Mouse (Mus musculus) MEL (cell line): ENCODE results near the gene Tmem131. TPM values are rescaled to one million over a fixed set of nuclear protein-coding genes. Genes with fewer than 3 reads are reported as not detected.

Source experiments
- DNase-seq: peaks from one replicate; pipeline ENCODE4 v3.0.0; 2011; ENCODE audit warnings: low read depth, low spot score
- H3K27ac ChIP-seq: 2 replicates; pipeline ENCODE4 v1.5.1; 2012; ENCODE audit warnings: low read depth, mild to moderate bottlenecking, control low read depth, low read length, moderate library complexity; ENCODE audit not compliant: control insufficient read depth
- H3K27me3 ChIP-seq, 2 experiments: fragments of 150-350 bp in 1 of 2; sonication (generic) in 1 of 2; 2 replicates each; pipeline ENCODE4 v1.6.1; 2012; ENCODE audit warnings: low read length in 2 of 2, mild to moderate bottlenecking in 2 of 2, improper control_type of control experiment in 1 of 2, moderate library complexity in 1 of 2; ENCODE audit not compliant: insufficient read depth in 2 of 2, control insufficient read depth in 1 of 2
- H3K36me3 ChIP-seq, 2 experiments: 2 replicates each; pipeline ENCODE4 v1.6.1; 2012 to 2014; ENCODE audit warnings: low read length in 2 of 2, improper control_type of control experiment in 1 of 2, inconsistent platforms in 1 of 2, mild to moderate bottlenecking in 1 of 2; ENCODE audit not compliant: insufficient read depth in 2 of 2, control insufficient read depth in 1 of 2
- H3K4me1 ChIP-seq, 2 experiments: fragments of 150-350 bp in 1 of 2; sonication (generic) in 1 of 2; 2 replicates each; pipeline ENCODE4 v1.6.1; 2012; ENCODE audit warnings: low read length in 2 of 2, improper control_type of control experiment in 1 of 2, mild to moderate bottlenecking in 1 of 2; ENCODE audit not compliant: insufficient read depth in 2 of 2, control insufficient read depth in 1 of 2
- H3K4me3 ChIP-seq, 2 experiments: fragments of 150-350 bp in 1 of 2; sonication (generic) in 1 of 2; 2 replicates each; pipeline ENCODE4 v1.5.1; 2012; ENCODE audit warnings: low read depth in 2 of 2, low read length in 2 of 2, mild to moderate bottlenecking in 2 of 2, moderate library complexity in 2 of 2, control low read depth in 1 of 2, improper control_type of control experiment in 1 of 2; ENCODE audit not compliant: control insufficient read depth in 1 of 2, insufficient read depth in 1 of 2
- H3K79me2 ChIP-seq: 2 replicates; pipeline ENCODE4 v1.6.1; 2012; ENCODE audit warnings: mild to moderate bottlenecking, low read length, moderate library complexity; ENCODE audit not compliant: control insufficient read depth, poor library complexity, insufficient read depth
- H3K9ac ChIP-seq: 2 replicates; pipeline ENCODE4 v1.6.1; 2012; ENCODE audit warnings: low read depth, mild to moderate bottlenecking, control low read depth, low read length, moderate library complexity; ENCODE audit not compliant: control insufficient read depth, poor library complexity, severe bottlenecking
- H3K9me3 ChIP-seq: fragments of 150-350 bp; sonication (generic); replicated peaks from 2 replicates; pipeline ENCODE4 v1.6.1; 2012; ENCODE audit warnings: mild to moderate bottlenecking, low read length, improper control_type of control experiment, moderate library complexity; ENCODE audit not compliant: insufficient read depth
- BHLHE40 ChIP-seq: IDR thresholded peaks from 2 replicates; pipeline ENCODE4 v1.6.1; 2012; ENCODE audit warnings: low read depth, mild to moderate bottlenecking, inconsistent platforms, low read length, improper control_type of control experiment, borderline replicate concordance
- E2F4 ChIP-seq: IDR thresholded peaks from 2 replicates; pipeline ENCODE4 v1.6.1; 2011; ENCODE audit warnings: low read depth, low read length, improper control_type of control experiment, borderline replicate concordance
- GABPA ChIP-seq: IDR thresholded peaks from 2 replicates; pipeline ENCODE4 v1.6.1; 2012; ENCODE audit warnings: low read depth, mild to moderate bottlenecking, inconsistent platforms, low read length, improper control_type of control experiment, moderate library complexity
- GATA1 ChIP-seq: IDR thresholded peaks from 2 replicates; pipeline ENCODE4 v1.6.1; 2011; ENCODE audit warnings: low read depth, low read length, improper control_type of control experiment
- MAZ ChIP-seq: IDR thresholded peaks from 2 replicates; pipeline ENCODE4 v1.6.1; 2012; ENCODE audit warnings: low read depth, mild to moderate bottlenecking, inconsistent platforms, low read length, improper control_type of control experiment
- MEF2A ChIP-seq: IDR thresholded peaks from 2 replicates; pipeline ENCODE4 v1.6.1; 2014; ENCODE audit warnings: low read depth, mild to moderate bottlenecking, inconsistent platforms, low read length, improper control_type of control experiment; ENCODE audit not compliant: poor library complexity, insufficient replicate concordance, severe bottlenecking; ENCODE audit errors: extremely low read depth
- MXI1 ChIP-seq: IDR thresholded peaks from 2 replicates; pipeline ENCODE4 v1.6.1; 2011; ENCODE audit warnings: mild to moderate bottlenecking, low read depth, low read length, improper control_type of control experiment
- MYC ChIP-seq: IDR thresholded peaks from 2 replicates; pipeline ENCODE4 v1.6.1; 2011; ENCODE audit warnings: low read depth, mild to moderate bottlenecking, low read length, improper control_type of control experiment, moderate library complexity
- RCOR1 ChIP-seq: IDR thresholded peaks from 2 replicates; pipeline ENCODE4 v1.6.1; 2012; ENCODE audit warnings: low read depth, mild to moderate bottlenecking, inconsistent platforms, low read length, improper control_type of control experiment
- SIN3A ChIP-seq: IDR thresholded peaks from 2 replicates; pipeline ENCODE4 v1.6.1; 2012; ENCODE audit warnings: low read length, improper control_type of control experiment, inconsistent platforms
- TAL1 ChIP-seq: IDR thresholded peaks from 2 replicates; pipeline ENCODE4 v1.6.1; 2012; ENCODE audit warnings: mild to moderate bottlenecking, inconsistent platforms, low read length, moderate library complexity, mixed read lengths
- TCF12 ChIP-seq: IDR thresholded peaks from 2 replicates; pipeline ENCODE4 v1.6.1; 2014; ENCODE audit warnings: low read depth, mild to moderate bottlenecking, inconsistent platforms, low read length, improper control_type of control experiment, moderate library complexity
- UBTF ChIP-seq: IDR thresholded peaks from 2 replicates; pipeline ENCODE4 v1.6.1; 2012; ENCODE audit warnings: low read depth, mild to moderate bottlenecking, inconsistent platforms, low read length, improper control_type of control experiment, moderate library complexity, borderline replicate concordance; ENCODE audit not compliant: insufficient read depth
- ZC3H11A ChIP-seq: IDR thresholded peaks from 2 replicates; pipeline ENCODE4 v1.6.1; 2012; ENCODE audit warnings: low read depth, mild to moderate bottlenecking, inconsistent platforms, low read length, improper control_type of control experiment
- ZKSCAN1 ChIP-seq: IDR thresholded peaks from 2 replicates; pipeline ENCODE4 v1.6.1; 2012; ENCODE audit warnings: low read depth, mild to moderate bottlenecking, inconsistent platforms, low read length, improper control_type of control experiment, moderate library complexity
- ZMIZ1 ChIP-seq: IDR thresholded peaks from 2 replicates; pipeline ENCODE4 v1.6.1; 2012; ENCODE audit warnings: low read depth, mild to moderate bottlenecking, inconsistent platforms, low read length, improper control_type of control experiment, moderate library complexity
- polyA plus RNA-seq, 2 experiments: library from polyadenylated mRNA; stranded (reverse) in 1 of 2; unstranded in 1 of 2; fragments of >175 nt in 1 of 2; fragments of >200 nt in 1 of 2; gene quantifications; 2 replicates each; pipeline versions ENCODE4 v1.2.1 to v1.2.4; 2012; ENCODE audit warnings: low replicate concordance in 2 of 2, low read depth in 1 of 2; ENCODE audit not compliant: insufficient read length in 2 of 2, insufficient read depth in 1 of 2, missing spikeins in 1 of 2
- total RNA-seq: library from RNA; depleted of rRNA; stranded (reverse); fragments of 300-350 nt; gene quantifications from 2 replicates; pipeline ENCODE4 v1.2.3, GENCODE M21; 2012; rRNA removed

Gene Tmem131
- total and polyA plus RNA-seq, 3 experiments, result 11.4 to 196 (median 48.8) TPM

DNA sequence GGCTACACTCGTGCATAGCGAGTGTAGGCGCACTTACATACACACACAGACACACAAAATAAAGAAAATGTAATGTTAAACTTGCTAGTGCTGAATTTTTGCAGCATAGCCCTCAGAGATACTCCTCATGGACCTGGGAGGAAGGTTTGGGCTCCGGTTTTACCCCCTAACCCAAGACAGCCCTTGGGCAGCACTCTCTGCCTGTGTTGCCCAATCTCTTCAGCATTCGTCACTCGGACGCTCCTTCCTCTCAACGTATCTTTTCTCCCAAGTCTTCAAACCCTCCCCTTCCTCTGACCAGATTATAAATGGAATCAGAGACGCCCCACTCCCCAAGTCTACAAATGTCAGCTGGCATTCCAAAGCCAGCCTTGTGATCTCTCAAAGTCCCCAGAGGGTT lies 200.4 kb downstream of the Tmem131 start:
- Histone ChIP-seq H3K9me3 (no peaks in the 10 kb centered on the region), H3K79me2 (no peaks in the 10 kb centered on the region), H3K9ac (no peak overlapping the region), H3K4me1 (peaks cover 0 to 5% of the 10 kb centered on the region in 2 experiments; a peak in 1 of 4 replicates), H3K27ac (no peak overlapping the region), H3K4me3 (no peak overlapping the region), H3K36me3 (no peaks in the 10 kb centered on the region), H3K27me3 (peaks cover 0 to 4% of the 10 kb centered on the region in 2 experiments; a peak in 2 of 4 replicates)
- DNase-seq, result no peak
- no peak for TF ChIP-seq RCOR1
- no peak for TF ChIP-seq ZKSCAN1
- TF ChIP-seq MXI1, result no peak
- TF ChIP-seq TAL1, result no peak
- no peak for TF ChIP-seq BHLHE40
- no peak for TF ChIP-seq GATA1
- TF ChIP-seq ZC3H11A, result no peak
- no peak for TF ChIP-seq E2F4
- no peak for TF ChIP-seq SIN3A
- no peak for TF ChIP-seq TCF12
- no peak for TF ChIP-seq MAZ
- no peak for TF ChIP-seq ZMIZ1
- no peak for TF ChIP-seq UBTF
- no peak for TF ChIP-seq GABPA
- TF ChIP-seq MYC, result no peak
- TF ChIP-seq MEF2A, result no peak

Other genes with a start within 250 kb of the Tmem131 start
- not detected in 2 replicates for gene 4933424G06Rik, start 233.5 kb downstream of the Tmem131 start, total RNA-seq
- not detected for gene 4933424G06Rik, start 233.5 kb downstream of the Tmem131 start, polyA plus RNA-seq
- 71.0 and 86.1 TPM in 2 replicates for gene Actr1b, start 229.2 kb downstream of the Tmem131 start, total RNA-seq
- 100 to 1,000 TPM in 1 of 2 experiments, not detected in 1; 106 TPM for gene Actr1b, start 229.2 kb downstream of the Tmem131 start, polyA plus RNA-seq
- not detected in 2 replicates for gene Zap70, start 181.9 kb downstream of the Tmem131 start, total RNA-seq
- not detected for gene Zap70, start 181.9 kb downstream of the Tmem131 start, polyA plus RNA-seq
- gene Vwa3b, start 82.9 kb upstream of the Tmem131 start, total RNA-seq, result not detected in 2 replicates
- not detected for gene Vwa3b, start 82.9 kb upstream of the Tmem131 start, polyA plus RNA-seq